Mouse (Mus musculus) midbrain, embryonic 14.5 days (tissue): Measurements from ENCODE around the gene Hist2h2ac. TPM values are rescaled to one million over a fixed set of nuclear protein-coding genes. Genes with fewer than 3 reads are reported as not detected.
"Not testable (repeated sequence)": the region's sequence is repeated elsewhere in the genome, so short reads cannot be mapped to it uniquely, and the experiment has no call there.

Source experiments
- ATAC-seq: fragments of 200-750 bp; cut with Nextera tagmentation; 2 replicates; pipeline ENCODE4 v1.8.0; 2017; ENCODE audit warnings: moderate number of reproducible peaks, moderate library complexity; ENCODE audit not compliant: low FRiP score, low TSS enrichment
- DNase-seq: peaks from one replicate; pipeline ENCODE4 v3.0.0-alpha.2; 2015
- H3K27ac ChIP-seq: fragments of 300-500 bp; sonication (generic); replicated peaks from 2 replicates; pipeline ENCODE4 v1.5.1; 2014; ENCODE audit warnings: mild to moderate bottlenecking, low read depth, low read length, moderate library complexity
- H3K27me3 ChIP-seq: fragments of 300-500 bp; sonication (generic); 2 replicates; pipeline ENCODE4 v1.6.1; 2014; ENCODE audit warnings: low read length, control low read depth, mixed read lengths; ENCODE audit not compliant: control insufficient read depth, insufficient read depth
- H3K36me3 ChIP-seq: fragments of 300-500 bp; sonication (generic); 2 replicates; pipeline ENCODE4 v1.6.1; 2014; ENCODE audit warnings: low read length, control low read depth; ENCODE audit not compliant: control insufficient read depth, insufficient read depth
- H3K4me1 ChIP-seq: fragments of 300-500 bp; sonication (generic); 2 replicates; pipeline ENCODE4 v1.6.1; 2014; ENCODE audit warnings: mild to moderate bottlenecking, antibody characterized with exemption, low read length, control low read depth; ENCODE audit not compliant: control insufficient read depth, insufficient read depth
- H3K4me2 ChIP-seq: fragments of 300-500 bp; sonication (generic); 2 replicates; pipeline ENCODE4 v1.6.1; 2014; ENCODE audit warnings: mild to moderate bottlenecking, low read length, moderate library complexity
- H3K4me3 ChIP-seq: fragments of 300-500 bp; sonication (generic); replicated peaks from 2 replicates; pipeline ENCODE4 v1.5.1; 2014; ENCODE audit warnings: low read depth, low read length
- H3K9ac ChIP-seq: fragments of 300-500 bp; sonication (generic); replicated peaks from 2 replicates; pipeline ENCODE4 v1.6.1; 2014; ENCODE audit warnings: mild to moderate bottlenecking, low read length, moderate library complexity
- H3K9me3 ChIP-seq: fragments of 300-500 bp; sonication (generic); 2 replicates; pipeline ENCODE4 v1.6.1; 2016; ENCODE audit warnings: low read length, control low read depth, mixed read lengths; ENCODE audit not compliant: control insufficient read depth
- WGBS: fragments of 180-500 bp; shearing (Covaris S2); extraction: QIAGEN DNeasy Blood & Tissue Kit; methylation state at CpG from one replicate; pipeline ENCODE4 v1.1.7; 2014; 5-methylcytosine and 5-hydroxymethylcytosine counted together
- polyA plus RNA-seq: library from polyadenylated mRNA; unstranded; fragments of >200 nt; fragmentation: Nextera tagmentation; extraction: Ambion mirVana; gene quantifications from 2 replicates; pipeline ENCODE4 v1.2.1, GENCODE M21; 2014

The Hist2h2ac gene
- polyA plus RNA-seq, 1 experiment from 2014 or later, result 2.8 TPM

DNA sequence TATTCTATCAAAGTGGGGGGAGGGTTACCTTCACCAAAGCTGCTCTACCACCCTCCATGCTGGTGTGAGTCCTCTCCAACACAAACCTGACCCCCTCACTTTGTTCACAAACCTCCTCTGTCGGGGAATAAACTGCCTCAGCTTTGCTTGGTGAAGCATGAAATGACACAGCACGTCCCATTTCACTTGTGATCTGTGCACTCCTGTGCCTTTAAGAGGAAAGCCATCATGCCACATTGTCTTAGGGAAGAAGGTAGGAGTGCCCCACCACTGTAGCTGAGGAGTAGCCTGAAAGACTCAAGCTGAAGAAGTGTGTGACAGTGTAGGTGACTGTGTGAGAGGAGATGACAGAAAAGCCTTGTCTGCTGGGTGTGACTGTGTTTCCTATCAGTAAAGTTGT, 4.7 kb upstream of the Hist2h2ac start:
- H3K9ac ChIP-seq, result no peak overlapping the region
- no peak overlapping the region for H3K27ac ChIP-seq
- no peak for DNase-seq
- no peaks in the 10 kb centered on the region for H3K27me3 ChIP-seq
- H3K4me1 ChIP-seq, result peaks cover 22% of the 10 kb centered on the region
- ATAC-seq, result no peak
- WGBS, result 3% methylated on average over 2 of the region's 2 CpGs
- no peak overlapping the region for H3K4me2 ChIP-seq
- no peaks in the 10 kb centered on the region for H3K36me3 ChIP-seq
- H3K9me3 ChIP-seq, result no peaks in the 10 kb centered on the region
- H3K4me3 ChIP-seq, result no peak overlapping the region

DNA sequence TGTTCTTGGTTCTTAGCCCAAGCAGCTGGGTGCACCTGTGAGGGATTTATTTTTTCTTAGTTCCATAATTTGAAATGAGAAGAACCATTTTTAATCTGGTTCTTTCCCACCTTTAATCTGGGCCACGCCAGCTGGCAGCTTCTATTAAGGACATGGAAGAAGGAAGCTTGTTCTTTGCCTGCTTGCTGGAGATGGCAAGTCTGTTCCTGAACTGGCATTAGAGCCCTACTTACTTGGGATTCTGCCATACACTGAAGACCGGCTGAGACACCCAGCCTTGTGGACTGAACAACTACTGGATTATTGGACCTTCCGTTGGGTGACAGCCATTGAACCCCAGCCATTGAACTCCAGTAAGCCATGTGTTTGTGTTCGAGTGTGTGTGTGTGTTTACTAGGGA, 2.1 kb upstream of the Hist2h2ac start:
- Histone ChIP-seq H3K4me3 (no peak overlapping the region), H3K4me1 (peaks cover 22% of the 10 kb centered on the region), H3K9me3 (no peaks in the 10 kb centered on the region), H3K27ac (no peak overlapping the region), H3K9ac (no peak overlapping the region), H3K4me2 (0 out of 2 replicates have a peak overlapping the region, but pooled peaks have one; percentile 60), H3K27me3 (no peaks in the 10 kb centered on the region), H3K36me3 (no peaks in the 10 kb centered on the region)
- ATAC-seq (no peak), DNase-seq (no peak)
- 82% methylated on average over 4 of the region's 4 CpGs for WGBS

DNA sequence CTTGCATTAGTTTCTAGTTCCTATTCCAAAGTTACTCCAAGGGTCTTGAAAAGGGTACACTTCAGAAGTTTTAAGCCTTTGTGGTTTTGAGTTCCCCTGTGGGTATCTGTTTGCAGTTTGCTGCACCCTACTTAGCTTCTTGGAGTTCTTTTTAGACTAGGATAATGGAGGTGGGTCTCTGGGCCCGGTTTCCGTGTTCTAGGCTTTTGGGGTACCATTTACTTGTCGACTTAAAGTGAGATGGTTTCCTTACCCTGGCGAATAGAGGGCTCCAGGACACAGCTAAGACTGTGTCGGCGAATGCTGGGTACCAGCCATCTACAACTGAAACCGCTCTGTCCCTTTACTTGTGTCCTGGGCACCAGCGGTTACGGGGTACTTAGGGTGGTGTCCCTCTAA, 959 bp upstream of the Hist2h2ac start:
- 13% methylated on average over 9 of the region's 9 CpGs for WGBS
- DNase-seq (no peak), ATAC-seq (no peak)
- no peaks in the 10 kb centered on the region for H3K36me3 ChIP-seq
- peak overlapping the region; percentile 94 for H3K27ac ChIP-seq
- H3K9me3 ChIP-seq, result no peaks in the 10 kb centered on the region
- H3K27me3 ChIP-seq, result no peaks in the 10 kb centered on the region
- peak overlapping the region; percentile 60 for H3K4me2 ChIP-seq
- peak overlapping the region; percentile 61 for H3K9ac ChIP-seq
- peaks cover 22% of the 10 kb centered on the region for H3K4me1 ChIP-seq
- peak overlapping the region; percentile 53 for H3K4me3 ChIP-seq

DNA sequence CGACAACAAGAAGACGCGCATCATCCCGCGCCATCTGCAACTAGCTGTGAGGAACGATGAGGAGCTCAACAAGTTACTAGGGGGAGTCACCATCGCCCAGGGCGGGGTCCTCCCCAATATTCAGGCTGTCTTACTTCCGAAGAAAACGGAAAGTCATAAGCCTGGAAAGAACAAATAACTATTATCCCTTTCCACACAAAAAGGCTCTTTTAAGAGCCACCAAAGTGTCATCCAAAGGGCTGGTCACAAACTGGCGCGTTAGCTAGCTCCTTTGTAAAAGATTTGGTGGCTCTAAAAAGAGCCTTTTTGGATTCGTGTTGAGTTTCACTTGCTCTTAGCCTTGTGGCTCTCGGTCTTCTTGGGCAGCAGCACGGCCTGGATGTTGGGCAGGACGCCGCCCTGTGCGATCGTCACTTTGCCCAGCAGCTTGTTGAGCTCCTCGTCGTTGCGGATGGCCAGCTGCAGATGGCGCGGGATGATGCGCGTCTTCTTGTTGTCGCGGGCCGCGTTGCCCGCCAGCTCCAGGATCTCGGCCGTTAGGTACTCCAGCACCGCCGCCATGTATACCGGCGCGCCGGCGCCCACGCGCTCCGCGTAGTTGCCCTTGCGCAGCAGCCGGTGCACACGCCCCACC, 432 bp downstream of the Hist2h2ac start:
- Histone ChIP-seq H3K9ac (peak overlapping the region; percentile 61), H3K4me3 (peak overlapping the region; percentile 53), H3K4me1 (peaks cover 20% of the 10 kb centered on the region), H3K4me2 (peak overlapping the region; percentile 60), H3K27ac (peak overlapping the region; percentile 94)
- WGBS, result 0% methylated on average over 26 of the region's 47 CpGs
- H3K9me3 ChIP-seq, H3K27me3 ChIP-seq, H3K36me3 ChIP-seq: not testable (repeated sequence)
- DNase-seq (peak; percentile 45), ATAC-seq (peak; percentile 16; the same call in 1 of the 2 replicates)

DNA sequence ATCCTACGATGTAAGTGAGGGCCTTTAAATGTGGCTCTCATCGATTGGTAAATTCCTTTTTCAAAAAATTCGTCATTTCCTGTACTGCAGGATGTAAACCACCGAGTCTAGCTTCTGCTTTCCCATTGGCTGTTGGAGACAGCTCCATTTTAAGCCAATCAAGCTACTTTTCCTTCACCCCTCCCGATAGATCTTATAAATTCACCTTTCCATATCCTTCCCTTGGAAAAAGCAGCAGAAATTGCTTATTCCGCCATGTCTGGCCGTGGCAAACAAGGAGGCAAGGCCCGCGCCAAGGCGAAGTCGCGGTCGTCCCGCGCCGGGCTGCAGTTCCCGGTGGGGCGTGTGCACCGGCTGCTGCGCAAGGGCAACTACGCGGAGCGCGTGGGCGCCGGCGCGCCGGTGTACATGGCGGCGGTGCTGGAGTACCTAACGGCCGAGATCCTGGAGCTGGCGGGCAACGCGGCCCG, 984 bp downstream of the Hist2h2ac start, which contains the start of the genes Bola1 and Hist2h2ab:
Bola1 (minus strand) TSS at position 49 of the 470 bp plus-strand sequence.
Hist2h2ab (plus strand) TSS at position 205 of the 470 bp plus-strand sequence.
- DNase-seq (peak; percentile 90), ATAC-seq (peak; percentile 93)
- Histone ChIP-seq H3K36me3 (no peaks in the 10 kb centered on the region), H3K4me2 (peak within 1 kb of the TSS; percentile 60), H3K4me1 (peaks cover 19% of the 10 kb centered on the region), H3K27ac (peak within 1 kb of the TSS; percentile 94), H3K27me3 (no peaks in the 10 kb centered on the region), H3K9ac (peak within 1 kb of the TSS; percentile 61), H3K4me3 (peak within 1 kb of the TSS; percentile 53), H3K9me3 (no peaks in the 10 kb centered on the region)
- under 1% methylated on average over 37 of the region's 37 CpGs for WGBS

DNA sequence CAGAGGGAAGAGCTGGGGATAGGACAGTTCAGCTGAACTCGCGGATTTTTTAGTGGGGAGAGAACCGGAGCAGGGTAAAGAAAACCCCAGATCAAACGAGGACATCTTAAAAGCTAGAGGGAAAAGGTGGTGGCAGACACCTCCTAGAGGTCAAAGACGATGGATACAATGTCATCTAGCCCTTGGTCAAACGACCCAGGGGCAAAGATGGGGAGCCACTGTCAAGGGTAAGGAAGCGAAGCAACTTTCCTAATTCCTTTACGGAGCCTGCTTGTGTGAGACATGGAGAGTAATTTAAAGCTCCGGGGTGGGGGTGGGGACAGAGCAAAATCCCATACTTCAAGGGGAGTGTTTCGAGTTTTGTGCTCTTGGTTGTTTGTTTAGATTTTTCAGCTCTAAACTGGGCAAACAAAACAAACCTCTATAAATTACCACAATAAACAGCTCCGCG, 1.5 kb downstream of the Hist2h2ac start:
- Histone ChIP-seq H3K4me2 (peak overlapping the region; percentile 60), H3K27me3 (no peaks in the 10 kb centered on the region), H3K36me3 (no peaks in the 10 kb centered on the region), H3K9me3 (no peaks in the 10 kb centered on the region), H3K27ac (peak overlapping the region; percentile 94), H3K9ac (peak overlapping the region; percentile 57), H3K4me1 (peaks cover 18% of the 10 kb centered on the region), H3K4me3 (peak overlapping the region; percentile 53)
- peak; percentile 22; the same call in 1 of the 2 replicates for ATAC-seq
- no peak for DNase-seq
- under 1% methylated on average over 12 of the region's 12 CpGs for WGBS

DNA sequence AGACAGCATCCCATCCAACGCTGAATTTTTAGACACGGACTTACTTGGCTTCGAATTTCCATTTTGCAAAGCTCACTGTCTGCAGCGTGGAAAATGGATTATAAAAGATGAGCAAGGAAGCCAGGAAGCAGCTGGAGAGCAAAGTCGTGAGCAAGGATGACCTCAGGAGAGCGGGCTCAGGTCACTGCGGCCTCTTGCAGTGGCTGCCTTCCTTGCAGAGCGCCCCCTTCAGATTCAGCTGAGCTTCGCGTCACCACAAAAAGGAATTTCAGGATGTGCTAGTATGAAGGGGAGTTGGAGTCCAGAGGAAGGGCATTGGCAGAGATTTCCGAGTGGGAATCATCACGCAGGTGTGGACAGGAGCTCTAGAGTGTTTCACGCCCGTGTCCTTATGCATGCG, 11.4 kb downstream of the Hist2h2ac start:
- DNase-seq (peak; percentile 15), ATAC-seq (no peak)
- 18% methylated on average over 15 of the region's 15 CpGs for WGBS
- Histone ChIP-seq H3K9ac (no peak overlapping the region), H3K4me3 (no peak overlapping the region), H3K4me2 (no peak overlapping the region), H3K36me3 (no peaks in the 10 kb centered on the region), H3K9me3 (no peaks in the 10 kb centered on the region), H3K4me1 (no peaks in the 10 kb centered on the region), H3K27ac (no peak overlapping the region), H3K27me3 (no peaks in the 10 kb centered on the region)

DNA sequence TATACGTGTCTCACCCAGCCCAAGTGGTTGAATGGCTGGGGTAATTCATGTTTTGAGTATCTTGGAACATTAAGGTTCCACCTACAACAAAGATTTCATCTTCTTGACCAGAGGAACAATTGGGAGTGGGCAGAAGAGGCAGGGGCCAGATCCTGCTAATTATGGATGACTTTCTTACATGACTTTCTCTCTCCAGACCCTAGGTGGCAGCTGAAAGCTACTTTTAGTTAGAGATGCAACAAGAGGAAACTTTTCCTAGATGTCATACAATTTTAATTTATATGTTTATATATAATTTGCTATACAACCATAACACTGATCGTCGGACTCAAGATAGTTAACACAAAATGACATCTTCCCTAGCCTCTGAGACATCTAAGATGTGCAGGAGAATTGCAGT, 12.9 kb downstream of the Hist2h2ac start:
- Histone ChIP-seq H3K27me3 (no peaks in the 10 kb centered on the region), H3K27ac (no peak overlapping the region), H3K4me3 (no peak overlapping the region), H3K36me3 (no peaks in the 10 kb centered on the region), H3K4me1 (no peaks in the 10 kb centered on the region), H3K4me2 (no peak overlapping the region), H3K9me3 (no peaks in the 10 kb centered on the region), H3K9ac (no peak overlapping the region)
- 86% methylated on average over 3 of the region's 3 CpGs for WGBS
- DNase-seq, result peak; percentile 11
- no peak for ATAC-seq

DNA sequence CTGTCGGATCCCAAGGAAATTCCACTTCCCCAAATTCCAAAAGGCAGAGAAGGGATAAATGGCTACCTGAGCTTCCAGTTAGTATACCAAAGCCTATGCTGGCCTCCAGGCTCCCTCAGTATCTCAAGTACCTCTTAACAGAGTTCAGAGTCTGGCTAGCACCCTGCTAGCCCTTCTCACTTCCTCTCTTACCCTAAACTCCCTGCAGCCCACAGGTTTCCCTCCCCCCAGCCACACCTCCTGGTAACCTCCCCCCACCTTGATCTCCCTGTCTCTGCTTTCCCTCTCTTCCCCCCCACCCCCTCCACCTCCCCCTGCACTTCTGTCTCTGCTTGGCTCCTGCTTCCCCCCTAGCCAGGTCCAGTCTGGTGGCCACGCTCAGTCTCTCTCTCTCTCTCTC, 20.9 kb downstream of the Hist2h2ac start:
- DNase-seq, result no peak
- Histone ChIP-seq H3K27ac (no peak overlapping the region), H3K9me3 (no peaks in the 10 kb centered on the region), H3K4me3 (no peak overlapping the region), H3K4me2 (no peak overlapping the region), H3K27me3 (no peaks in the 10 kb centered on the region), H3K36me3 (peaks cover 5% of the 10 kb centered on the region; the same call in 1 of the 2 replicates), H3K4me1 (peaks cover 15% of the 10 kb centered on the region), H3K9ac (no peak overlapping the region)
- ATAC-seq, result no peak
- WGBS, result 86% methylated on average over 2 of the region's 2 CpGs
